Mouse (Mus musculus) ES-Bruce4 (cell line): ENCODE results near the gene Gm10644.

Experiments
- CTCF ChIP-seq: IDR thresholded peaks from one replicate; pipeline ENCODE4 v1.8.1; 2011; ENCODE audit warnings: low read depth, low read length
- EP300 ChIP-seq: IDR thresholded peaks from 2 replicates; pipeline ENCODE4 v1.6.1; 2011; ENCODE audit warnings: low read depth, low read length; ENCODE audit not compliant: insufficient read depth
- POLR2A ChIP-seq: IDR thresholded peaks from one replicate; pipeline ENCODE4 v1.8.1; 2011; ENCODE audit warnings: low read length; ENCODE audit not compliant: insufficient read depth

- TF ChIP-seq CTCF = no peak
- no peak for TF ChIP-seq POLR2A
- no peak for TF ChIP-seq EP300
Measured at GRCm38 (mm10) chr8:83911809-83912731, 42.9 kb downstream of the Gm10644 start.
